Mouse (Mus musculus) cerebellum, adult 9-11 months (tissue): Measurements from ENCODE around the gene Vmn2r113.
"Not testable (repeated sequence)": the region's sequence is repeated elsewhere in the genome, so short reads cannot be mapped to it uniquely, and the experiment has no call there.

Source experiments
- DNase-seq: peaks from one replicate; pipeline ENCODE4 v3.0.0; 2022

Gene Vmn2r113

DNA sequence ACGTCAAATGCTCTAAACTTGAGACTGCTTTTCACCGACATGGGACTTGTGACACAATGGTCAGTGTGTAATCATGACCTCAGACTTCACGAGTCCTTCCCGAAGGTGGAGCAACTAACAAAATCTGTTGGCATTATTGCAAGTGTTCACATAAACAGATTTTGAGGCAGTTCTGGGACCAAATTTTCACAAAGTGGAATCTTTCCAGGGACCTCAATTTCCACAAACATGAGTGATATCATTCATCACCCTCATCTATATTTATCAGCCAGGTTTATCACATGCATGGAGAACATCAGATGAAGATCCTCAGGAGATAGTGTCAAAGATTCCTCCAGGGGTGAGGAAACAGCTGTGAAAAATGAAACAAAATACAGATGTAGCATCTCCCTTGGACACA is at the start of gene Vmn2r113:
TSS of gene Vmn2r113 (plus strand) at position 301 of the 400 bp plus-strand sequence.
- DNase-seq = not testable (repeated sequence)
